18 mouse cellular contexts compared by ENCODE assay signal in genomic region chr11:20326328-20326995, GRCm38 (mm10). TPM values are rescaled to one million over a fixed set of nuclear protein-coding genes. Genes with fewer than 3 reads are reported as not detected.
DNase-seq lines count a peak whose midpoint lies in the region; ATAC-seq and TF ChIP-seq lines count a peak whose summit lies in the region.
"Had no signal": no experiment of that assay in that cellular context is flagged by ENCODE, and none has a peak within 500 bp of the region (broad histone marks: within the 10 kb centered on the region; RNA-seq: fewer than 3 reads in every experiment).

No protein-coding gene starts in this region.

- no peaks in the 10 kb centered on the region for H3K79me2 ChIP-seq in heart, adult 2 months (replicated peaks; ENCODE audit: control insufficient read depth, insufficient read depth, low read length)

- 0 out of 2 replicates have a peak, but pooled peaks have one; percentile 38 for ATAC-seq in hindbrain, embryonic 16.5 days
- ATAC-seq in hindbrain, embryonic 12.5 days (ENCODE audit: low FRiP score): no peak
- no peak for ATAC-seq in neural tube, embryonic 15.5 days (ENCODE audit: low FRiP score)
- ATAC-seq: forebrain, embryonic 16.5 days had no signal

- TF ChIP-seq CTCF in heart, adult 2 months (IDR thresholded peaks at IDR 0.05): no peak
- no peak for TF ChIP-seq CTCF in kidney, adult 2 months (conservative IDR thresholded peaks at IDR 0.05; ENCODE audit: insufficient read depth, insufficient read length, low read depth, low read length)

- no peak overlapping the region for H3K4me3 ChIP-seq in heart, adult 2 months
- no peak overlapping the region for H3K4me3 ChIP-seq in hindbrain, embryonic 16.5 days (ENCODE audit: low read length)
- no peak overlapping the region for H3K4me3 ChIP-seq in hindbrain, embryonic 12.5 days
- H3K4me3 ChIP-seq in neural tube, embryonic 15.5 days (replicated peaks): no peak overlapping the region
- H3K4me3 ChIP-seq in kidney, adult 2 months (ENCODE audit: insufficient read depth, low read depth, low read length): no peak overlapping the region
- H3K4me3 ChIP-seq: embryonic facial prominence, embryonic 15.5 days; gastrocnemius, adult 2 months had no signal

- TF ChIP-seq POLR2A in heart, adult 2 months (IDR thresholded peaks at IDR 0.05; ENCODE audit: insufficient read depth, low read depth, low read length): no peak
- no peak for TF ChIP-seq POLR2A in kidney, adult 2 months (IDR thresholded peaks at IDR 0.05; ENCODE audit: low read depth, low read length)

- no peak for TF ChIP-seq EP300 in heart, adult 2 months (IDR thresholded peaks at IDR 0.05; ENCODE audit: insufficient read depth, low read depth, low read length)

- no peaks in the 10 kb centered on the region for H3K27me3 ChIP-seq in heart, adult 2 months (ENCODE audit: control insufficient read depth, insufficient read depth, low read length)
- H3K27me3 ChIP-seq in hindbrain, embryonic 16.5 days (replicated peaks; ENCODE audit: control insufficient read depth, insufficient read depth, low read length): no peaks in the 10 kb centered on the region
- no peaks in the 10 kb centered on the region for H3K27me3 ChIP-seq in hindbrain, embryonic 12.5 days
- H3K27me3 ChIP-seq in neural tube, embryonic 15.5 days (replicated peaks): no peaks in the 10 kb centered on the region
- no peaks in the 10 kb centered on the region for H3K27me3 ChIP-seq in kidney, adult 2 months (replicated peaks; ENCODE audit: control insufficient read depth, insufficient read depth, low read length)
- H3K27me3 ChIP-seq: embryonic facial prominence, embryonic 15.5 days had no signal

- intact Hi-C loops in heart, adult 2 months (cut with DNase I): no loop called here

- WGBS in heart, adult 2 months: 64% methylated on average over 11 of the region's 11 CpGs
- WGBS in hindbrain, embryonic 16.5 days: 79% methylated on average over 11 of the region's 11 CpGs
- whole genome bisulfite sequencing in hindbrain, embryonic 12.5 days: 84% methylated on average over 11 of the region's 11 CpGs
- WGBS in neural tube, embryonic 15.5 days: 79% methylated on average over 11 of the region's 11 CpGs
- WGBS in kidney, adult 2 months: 85% methylated on average over 11 of the region's 11 CpGs

- H3K9ac ChIP-seq in heart, adult 2 months (ENCODE audit: low read depth, low read length): no peak overlapping the region
- no peak overlapping the region for H3K9ac ChIP-seq in hindbrain, embryonic 16.5 days (ENCODE audit: low read depth, low read length)
- no peak overlapping the region for H3K9ac ChIP-seq in hindbrain, embryonic 12.5 days
- no peak overlapping the region for H3K9ac ChIP-seq in neural tube, embryonic 15.5 days (replicated peaks)
- H3K9ac ChIP-seq: embryonic facial prominence, embryonic 15.5 days had no signal

- no peaks in the 10 kb centered on the region for H3K4me1 ChIP-seq in heart, adult 2 months (ENCODE audit: control insufficient read depth, insufficient read depth, low read length)
- H3K4me1 ChIP-seq in hindbrain, embryonic 16.5 days (ENCODE audit: control insufficient read depth, insufficient read depth, low read depth, low read length): peaks cover 23% of the 10 kb centered on the region
- H3K4me1 ChIP-seq in hindbrain, embryonic 12.5 days: peaks cover 16% of the 10 kb centered on the region
- H3K4me1 ChIP-seq in neural tube, embryonic 15.5 days: peaks cover 41% of the 10 kb centered on the region
- no peaks in the 10 kb centered on the region for H3K4me1 ChIP-seq in kidney, adult 2 months (ENCODE audit: control insufficient read depth, insufficient read depth, low read length)

- no peaks in the 10 kb centered on the region for H3K36me3 ChIP-seq in heart, adult 2 months (ENCODE audit: control insufficient read depth, insufficient read depth, low read length)
- no peaks in the 10 kb centered on the region; the same call in 1 of the 2 replicates for H3K36me3 ChIP-seq in hindbrain, embryonic 16.5 days (ENCODE audit: control insufficient read depth, insufficient read depth, low read length)
- no peaks in the 10 kb centered on the region for H3K36me3 ChIP-seq in hindbrain, embryonic 12.5 days
- H3K36me3 ChIP-seq in neural tube, embryonic 15.5 days: no peaks in the 10 kb centered on the region
- no peaks in the 10 kb centered on the region for H3K36me3 ChIP-seq in kidney, adult 2 months (ENCODE audit: control insufficient read depth, insufficient read depth, low read length)
- H3K36me3 ChIP-seq: embryonic facial prominence, embryonic 15.5 days had no signal

- no peaks in the 10 kb centered on the region for H3K9me3 ChIP-seq in hindbrain, embryonic 16.5 days (ENCODE audit: control insufficient read depth, low read length)
- H3K9me3 ChIP-seq in hindbrain, embryonic 12.5 days (replicated peaks): no peaks in the 10 kb centered on the region
- H3K9me3 ChIP-seq in neural tube, embryonic 15.5 days (replicated peaks): no peaks in the 10 kb centered on the region
- H3K9me3 ChIP-seq: embryonic facial prominence, embryonic 15.5 days had no signal

- H3K4me2 ChIP-seq in hindbrain, embryonic 16.5 days (ENCODE audit: low read length): peak overlapping the region; percentile 33; the same call in 1 of the 2 replicates
- no peak overlapping the region for H3K4me2 ChIP-seq in hindbrain, embryonic 12.5 days (replicated peaks)
- H3K4me2 ChIP-seq in neural tube, embryonic 15.5 days: 0 out of 2 replicates have a peak overlapping the region, but pooled peaks have one; percentile 1
- H3K4me2 ChIP-seq: embryonic facial prominence, embryonic 15.5 days had no signal

- H3K27ac ChIP-seq in heart, adult 2 months: no peak overlapping the region
- peak overlapping the region; percentile 29; the same call in 1 of the 2 replicates for H3K27ac ChIP-seq in hindbrain, embryonic 16.5 days (ENCODE audit: low read depth, low read length)
- no peak overlapping the region for H3K27ac ChIP-seq in hindbrain, embryonic 12.5 days
- H3K27ac ChIP-seq in neural tube, embryonic 15.5 days (replicated peaks): no peak overlapping the region; the same call in 1 of the 2 replicates
- H3K27ac ChIP-seq in kidney, adult 2 months (ENCODE audit: insufficient read depth, low read depth, low read length): no peak overlapping the region
- H3K27ac ChIP-seq: embryonic facial prominence, embryonic 15.5 days; gastrocnemius, adult 2 months had no signal

- DNase-seq in heart, adult 11 months: peak; percentile 50
- DNase-seq in heart, adult 2 months: no peak
- no peak for DNase-seq in neural tube, embryonic 10.5 days (ENCODE audit: extremely low spot score, low spot score)
- no peak for DNase-seq in kidney, adult 2 months
- DNase-seq: adrenal gland, adult 2 months; B cell, adult 2 months; cerebellum, adult 18-20 months; gastrocnemius, adult 2 months; heart, adult 18-20 months; left cerebral cortex, postnatal 4 days; lung, postnatal 10 days; right cerebral cortex, postnatal 14 days; thymus, postnatal 4 days had no signal

RNA-seq across cellular contexts. Expression of gene Slc1a4, which starts 6.1 kb away (rescaled TPM):
- 1 to 10 TPM; 1.3 to 1.4 TPM for total RNA-seq in heart, adult 2 months (2021)
- polyA plus RNA-seq in heart, adult 2 months (2012; rRNA removed): 1.4 and 2.0 TPM in 2 replicates
- 79.4 and 82.1 TPM in 2 replicates for polyA plus RNA-seq in hindbrain, embryonic 16.5 days (2015; fragmentation: Nextera tagmentation; extraction: Ambion mirVana)
- 25.2 and 26.0 TPM in 2 replicates for polyA plus RNA-seq in hindbrain, embryonic 12.5 days (2016; fragmentation: Nextera tagmentation; extraction: Ambion mirVana)
- 56.0 and 61.0 TPM in 2 replicates for polyA plus RNA-seq in neural tube, embryonic 15.5 days (2015; fragmentation: Nextera tagmentation; extraction: Ambion mirVana)
- 5.2 and 7.7 TPM in 2 replicates for polyA plus RNA-seq in kidney, adult 2 months (2012; rRNA removed)
